Mouse (Mus musculus): ENCODE results near the gene Selenot.
"Not testable (repeated sequence)": the region's sequence is repeated elsewhere in the genome, so short reads cannot be mapped to it uniquely, and the experiment has no call there.

The Selenot gene

DNA sequence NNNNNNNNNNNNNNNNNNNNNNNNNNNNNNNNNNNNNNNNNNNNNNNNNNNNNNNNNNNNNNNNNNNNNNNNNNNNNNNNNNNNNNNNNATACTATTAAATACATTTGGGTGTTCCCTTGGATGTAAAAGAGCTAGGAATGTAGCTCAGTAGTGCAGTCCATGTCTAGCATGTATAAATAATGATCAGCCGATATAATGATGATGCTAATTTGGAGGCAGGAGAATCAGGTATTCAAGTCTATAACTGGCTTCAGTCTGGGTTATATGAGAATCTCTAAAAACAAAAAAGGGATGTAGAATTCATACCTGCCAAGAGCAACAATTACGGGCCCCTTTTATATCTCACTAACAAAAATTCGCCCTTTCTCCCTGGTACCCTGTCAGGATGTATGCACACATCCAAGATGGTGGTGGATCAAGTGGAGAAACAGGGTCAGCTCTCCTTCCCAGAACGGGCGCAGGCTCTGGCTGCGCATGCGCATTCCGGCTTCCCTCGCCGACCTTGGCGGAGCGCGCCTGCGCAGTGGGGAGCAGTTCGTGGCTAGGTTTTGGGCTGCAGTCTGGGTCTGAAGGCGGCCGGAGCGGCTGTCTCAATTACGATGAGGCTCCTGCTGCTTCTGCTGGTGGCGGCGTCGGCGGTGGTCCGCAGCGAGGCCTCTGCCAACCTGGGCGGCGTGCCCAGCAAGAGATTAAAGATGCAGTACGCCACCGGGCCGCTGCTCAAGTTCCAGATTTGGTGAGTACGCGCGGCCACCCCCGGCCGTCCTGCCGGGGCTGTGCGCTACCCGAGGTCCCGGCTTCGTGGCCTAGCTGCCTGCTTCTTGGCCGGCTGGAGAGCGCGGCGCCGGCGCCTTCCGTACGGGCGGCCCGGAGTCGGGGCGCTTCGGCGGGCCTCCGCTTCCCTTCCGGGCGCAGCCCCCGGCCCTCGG, at the start of gene Selenot:
Gene Selenot, plus strand, starts transcription at position 500 of the 930 bp plus-strand sequence.
- DNase-seq (ENCODE audit: low read depth), result peak; percentile 97

DNA sequence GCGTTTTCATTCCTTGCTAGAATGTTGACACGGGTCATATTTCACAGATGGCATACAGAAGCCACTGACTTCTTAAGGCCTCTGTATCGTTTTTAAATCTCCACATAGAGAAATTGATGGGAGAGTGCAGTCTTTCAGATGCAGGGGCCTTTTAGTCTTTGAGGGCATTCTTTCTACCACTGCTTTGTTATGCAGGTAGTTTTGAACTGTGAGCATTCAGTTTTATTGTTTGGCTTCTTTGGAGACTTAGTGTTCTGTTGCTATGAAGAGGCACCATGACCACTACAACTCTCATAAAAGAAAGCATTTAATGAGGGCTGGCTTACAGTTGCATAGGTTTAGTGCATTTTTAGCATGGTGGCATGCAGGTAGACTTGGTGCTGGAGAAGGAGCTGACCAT, 39.9 kb upstream of the Selenot start:
- DNase-seq (ENCODE audit: low read depth), result no peak

DNA sequence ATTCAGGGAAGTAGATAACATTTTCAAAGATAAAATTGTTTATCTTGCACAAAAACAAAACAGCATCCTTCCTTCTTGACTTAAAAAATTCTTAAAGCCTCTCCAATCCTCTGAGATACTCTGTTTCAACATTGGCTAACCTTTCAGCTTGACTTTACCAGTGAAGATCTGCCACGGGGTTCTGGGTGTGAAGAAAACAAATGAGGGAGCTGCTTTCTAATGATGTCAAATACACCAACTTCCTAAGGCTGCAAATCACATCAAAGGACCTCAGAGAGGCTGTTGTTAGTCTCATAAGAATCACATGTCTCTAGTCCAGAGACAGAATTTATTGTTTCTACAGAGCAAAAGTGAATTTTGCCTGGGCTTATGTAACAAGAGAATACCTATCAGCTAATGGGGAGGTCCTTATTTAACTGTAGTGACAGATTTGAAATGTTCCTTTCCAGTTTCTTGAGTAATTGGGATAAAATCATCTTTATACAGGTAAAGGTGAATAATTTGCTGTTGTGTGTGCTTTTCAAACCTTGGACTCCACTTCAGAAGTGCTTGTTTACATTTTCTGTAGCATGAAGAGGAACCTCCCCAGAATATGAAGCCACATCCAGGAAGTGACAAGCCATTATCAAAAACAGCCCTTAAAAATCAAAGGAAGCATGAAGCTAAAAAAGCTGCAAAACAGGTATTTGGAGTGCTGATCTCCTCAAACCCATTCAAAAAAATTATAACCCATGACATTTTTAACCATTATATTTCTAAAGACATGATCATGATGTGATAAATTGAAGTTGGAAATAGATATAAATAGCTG, 24.2 kb upstream of the Selenot start:
- DNase-seq (ENCODE audit: low read depth), result peak; percentile 67

- DNase-seq (ENCODE audit: low read depth), result no peak
Observed at GRCm38 (mm10) chr3:58556649-58557048, 19.8 kb upstream of the Selenot start.

DNA sequence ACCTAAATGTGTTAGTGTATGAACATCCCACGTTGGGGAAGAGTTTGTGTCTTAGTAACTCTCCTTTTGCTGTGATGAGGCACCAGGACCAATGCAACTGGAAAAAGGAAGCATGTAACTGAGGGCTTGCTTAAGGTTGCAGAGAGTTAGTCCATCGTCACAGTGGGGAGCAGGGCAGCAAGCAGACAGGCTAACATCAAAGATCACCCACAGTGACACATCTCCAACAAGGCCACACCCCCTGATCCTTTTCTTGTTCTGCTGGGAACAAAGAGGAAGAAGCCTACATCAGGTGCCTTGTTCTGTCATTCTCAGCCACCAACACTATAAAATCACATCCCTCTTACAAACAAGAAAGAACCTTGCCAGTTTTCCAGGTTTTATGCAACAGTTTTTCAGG, 16.5 kb upstream of the Selenot start:
- DNase-seq (ENCODE audit: low read depth), result no peak

DNA sequence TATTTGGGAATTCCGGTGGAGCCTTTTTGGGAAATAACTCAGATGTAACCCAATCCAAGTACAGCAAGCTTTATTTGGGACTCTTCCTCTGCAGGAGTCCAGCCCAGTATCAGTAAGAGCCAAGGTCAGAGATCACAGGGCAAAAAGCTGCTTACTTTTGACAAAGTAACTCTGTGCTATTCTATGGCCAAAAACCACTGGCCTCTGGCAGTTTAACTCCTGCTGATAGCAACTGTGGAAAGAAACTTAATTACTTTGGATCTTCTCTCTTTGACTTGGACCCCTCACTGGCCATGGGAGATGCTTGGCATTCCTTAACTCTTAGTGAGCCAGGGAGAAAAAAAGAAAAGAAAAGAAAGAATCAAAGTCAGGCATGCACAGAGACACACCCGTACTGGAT, 15.0 kb upstream of the Selenot start:
- DNase-seq (ENCODE audit: low read depth), result no peak

GRCm38 (mm10) chr3:58570821-58571220, 5.6 kb upstream of the Selenot start:
- DNase-seq (ENCODE audit: low read depth), result no peak

- DNase-seq (ENCODE audit: low read depth), result peak; percentile 78
Observed at GRCm38 (mm10) chr3:58577067-58577503, 649 bp downstream of the Selenot start.

DNA sequence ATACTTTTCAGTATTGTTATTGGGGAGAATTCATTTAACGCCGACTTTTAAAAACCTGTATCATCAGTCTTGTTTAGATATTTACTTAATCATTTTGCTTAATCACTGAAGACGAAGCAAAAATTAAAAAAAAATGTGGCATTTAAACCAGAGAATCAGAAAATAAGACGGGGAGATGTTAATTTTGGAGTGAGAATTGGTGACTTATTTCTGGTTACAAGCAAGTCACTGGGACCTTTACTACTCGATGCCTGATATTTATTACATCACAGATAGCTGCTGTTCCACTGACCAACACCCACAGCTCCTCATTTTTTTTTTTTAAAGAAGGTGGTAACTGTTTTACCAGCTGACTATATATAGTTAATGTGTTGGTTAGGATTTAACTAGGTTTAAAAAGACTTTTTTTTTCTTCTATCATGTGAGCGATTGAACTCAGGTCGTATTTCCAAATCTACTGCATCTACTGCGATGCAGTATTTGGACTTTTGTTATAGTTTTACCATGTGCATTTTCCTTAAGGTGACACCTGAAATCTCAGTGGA, 1.1 kb downstream of the Selenot start:
- DNase-seq (ENCODE audit: low read depth), result no peak

GRCm38 (mm10) chr3:58581530-58581929, 5.1 kb downstream of the Selenot start:
- DNase-seq (ENCODE audit: low read depth), result peak; percentile 27

GRCm38 (mm10) chr3:58582297-58582696, 5.9 kb downstream of the Selenot start:
- DNase-seq (ENCODE audit: low read depth), result no peak

- DNase-seq (ENCODE audit: low read depth), result peak; percentile 32
Observed at GRCm38 (mm10) chr3:58582788-58583426, 6.5 kb downstream of the Selenot start.

- not testable (repeated sequence) for DNase-seq (ENCODE audit: low read depth)
Observed at GRCm38 (mm10) chr3:58590544-58590943, 14.1 kb downstream of the Selenot start.

DNA sequence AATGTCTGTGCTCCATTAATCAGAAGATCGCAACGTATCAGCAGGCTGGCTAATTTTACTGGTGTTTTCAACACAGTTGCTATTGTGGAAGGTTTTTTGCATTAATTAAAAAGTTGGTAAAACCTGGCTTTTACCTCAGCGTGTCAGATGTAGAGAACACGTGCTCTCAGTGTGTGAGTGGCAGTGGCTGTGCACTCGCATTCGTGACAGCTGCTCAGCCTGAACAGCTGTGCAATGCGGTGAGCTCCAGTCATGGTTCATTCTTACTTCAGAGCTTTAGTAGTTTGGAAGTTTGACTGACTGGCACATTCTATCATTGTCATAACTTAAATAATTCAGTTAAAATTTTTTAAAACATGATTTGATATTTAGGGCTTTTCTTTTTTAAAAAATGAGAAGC, 16.2 kb downstream of the Selenot start:
- not testable (repeated sequence) for DNase-seq (ENCODE audit: low read depth)

GRCm38 (mm10) chr3:58593623-58594022, 17.2 kb downstream of the Selenot start:
- no peak for DNase-seq (ENCODE audit: low read depth)

GRCm38 (mm10) chr3:58608506-58608905, 32.1 kb downstream of the Selenot start:
- DNase-seq (ENCODE audit: low read depth), result no peak

DNA sequence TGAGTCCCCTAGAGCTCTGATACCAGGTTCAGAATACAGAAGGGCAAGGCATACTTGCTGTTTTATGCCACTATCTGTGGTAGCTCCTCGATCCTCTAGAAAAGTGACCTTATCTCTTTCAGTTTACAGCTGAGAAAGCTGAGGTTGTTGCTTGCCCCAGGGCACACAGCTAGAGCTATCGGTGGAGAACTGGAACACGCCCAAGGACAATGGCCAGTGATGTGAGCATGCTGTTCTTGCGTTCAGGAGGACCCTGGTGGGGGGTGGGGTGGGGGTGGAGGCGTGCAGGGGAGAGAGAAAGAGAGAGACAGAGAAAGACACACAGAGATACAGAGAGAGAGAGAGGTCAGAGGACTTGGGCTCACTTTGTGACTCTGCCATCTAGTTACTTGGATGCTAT, 33.5 kb downstream of the Selenot start:
- DNase-seq (ENCODE audit: low read depth), result no peak

GRCm38 (mm10) chr3:58621066-58621465, 44.6 kb downstream of the Selenot start:
- DNase-seq (ENCODE audit: low read depth), result no peak

- DNase-seq (ENCODE audit: low read depth), result peak; percentile 25
Observed at GRCm38 (mm10) chr3:58622665-58623394, 46.4 kb downstream of the Selenot start.

DNA sequence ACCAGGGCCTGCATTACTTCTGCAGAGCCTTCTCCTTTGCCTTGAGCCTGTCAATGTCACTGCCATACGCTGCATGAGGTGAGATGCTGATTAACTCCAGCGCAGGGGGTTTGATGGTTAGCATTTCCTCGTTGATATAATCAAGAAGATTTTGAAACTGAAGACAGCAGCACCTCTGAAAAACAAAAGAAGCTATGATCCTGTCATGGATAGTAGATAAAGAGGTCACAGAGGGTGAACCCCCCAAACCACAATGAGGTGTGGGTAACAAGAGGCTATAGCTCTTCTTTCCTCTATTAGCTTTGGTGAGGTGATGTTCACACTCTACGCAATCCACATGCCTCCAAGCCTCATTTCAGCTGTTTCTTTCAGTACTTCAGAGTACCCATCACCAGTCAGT, 48.5 kb downstream of the Selenot start:
- no peak for DNase-seq (ENCODE audit: low read depth)

DNA sequence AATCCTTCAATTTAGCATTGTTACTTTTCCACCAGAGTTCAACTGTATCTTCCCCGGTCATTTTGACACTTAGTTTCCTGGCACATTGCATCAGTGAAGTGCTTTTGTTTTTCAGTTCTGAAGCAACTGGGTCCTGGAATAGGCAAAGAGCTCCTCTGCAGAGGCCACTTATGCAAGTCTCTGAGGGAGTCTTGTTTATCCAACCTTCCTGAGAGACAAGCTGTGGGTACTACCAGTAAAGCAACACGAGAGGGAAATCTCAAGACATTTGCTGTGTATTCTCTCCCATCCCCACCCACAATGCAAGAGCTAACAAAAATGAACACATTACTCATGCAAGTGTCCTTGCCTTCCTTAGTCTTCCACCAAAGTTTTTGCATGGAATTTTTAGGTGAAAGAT, 55.3 kb downstream of the Selenot start:
- DNase-seq (ENCODE audit: low read depth), result no peak

All from induced T-regulatory cell, adult 2 months (primary cell).